Mouse (Mus musculus): ENCODE data around the gene Tomm20.
"Not testable (repeated sequence)": the region's sequence is repeated elsewhere in the genome, so short reads cannot be mapped to it uniquely, and the experiment has no call there.

Tomm20 gene

DNA sequence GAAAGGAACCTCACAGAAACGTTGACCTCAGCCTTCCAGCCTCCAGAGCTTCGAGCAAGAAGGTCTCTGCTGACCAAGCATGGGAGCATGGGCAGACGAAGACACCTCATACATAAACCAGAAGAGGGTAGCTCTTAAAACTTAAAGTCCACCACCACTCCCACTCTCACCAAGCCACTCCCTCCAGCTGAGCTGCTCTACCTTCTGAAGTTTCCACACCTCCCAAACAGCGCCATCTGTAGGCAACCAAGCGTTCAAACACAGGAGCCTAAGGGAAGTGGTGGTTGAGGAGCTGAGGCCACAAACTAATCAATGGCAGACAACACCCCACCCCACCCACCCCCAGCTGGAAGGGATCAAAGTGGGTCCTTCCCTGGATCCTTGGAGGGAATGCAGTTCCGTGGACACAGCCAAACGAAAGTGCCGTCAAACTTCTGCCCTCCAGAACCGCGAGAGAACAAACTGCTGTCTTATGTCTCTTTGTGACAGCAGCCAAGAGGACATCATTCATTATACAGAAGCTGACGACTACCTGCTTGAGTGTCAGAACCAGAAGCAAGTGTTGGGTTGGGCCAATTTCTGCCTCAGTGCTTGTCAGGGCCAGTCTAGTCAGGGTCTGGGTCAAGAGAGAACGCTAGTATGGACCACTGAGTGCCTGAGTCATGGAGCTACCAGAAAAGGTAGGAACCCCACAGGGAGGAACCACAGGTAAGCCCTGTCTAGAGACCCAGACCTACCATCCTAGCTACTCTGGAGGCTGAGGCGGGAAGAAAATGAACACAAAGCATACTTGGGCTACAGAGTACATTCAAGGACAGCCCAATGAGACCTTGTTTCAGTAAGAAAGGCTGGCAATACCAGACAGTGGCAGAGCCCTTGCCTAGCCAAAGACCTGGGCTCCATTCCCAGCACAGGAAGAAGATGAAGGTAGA lies 59.8 kb downstream of the Tomm20 start:
- peak; percentile 86 for DNase-seq (ENCODE audit: low read depth, low spot score)

DNA sequence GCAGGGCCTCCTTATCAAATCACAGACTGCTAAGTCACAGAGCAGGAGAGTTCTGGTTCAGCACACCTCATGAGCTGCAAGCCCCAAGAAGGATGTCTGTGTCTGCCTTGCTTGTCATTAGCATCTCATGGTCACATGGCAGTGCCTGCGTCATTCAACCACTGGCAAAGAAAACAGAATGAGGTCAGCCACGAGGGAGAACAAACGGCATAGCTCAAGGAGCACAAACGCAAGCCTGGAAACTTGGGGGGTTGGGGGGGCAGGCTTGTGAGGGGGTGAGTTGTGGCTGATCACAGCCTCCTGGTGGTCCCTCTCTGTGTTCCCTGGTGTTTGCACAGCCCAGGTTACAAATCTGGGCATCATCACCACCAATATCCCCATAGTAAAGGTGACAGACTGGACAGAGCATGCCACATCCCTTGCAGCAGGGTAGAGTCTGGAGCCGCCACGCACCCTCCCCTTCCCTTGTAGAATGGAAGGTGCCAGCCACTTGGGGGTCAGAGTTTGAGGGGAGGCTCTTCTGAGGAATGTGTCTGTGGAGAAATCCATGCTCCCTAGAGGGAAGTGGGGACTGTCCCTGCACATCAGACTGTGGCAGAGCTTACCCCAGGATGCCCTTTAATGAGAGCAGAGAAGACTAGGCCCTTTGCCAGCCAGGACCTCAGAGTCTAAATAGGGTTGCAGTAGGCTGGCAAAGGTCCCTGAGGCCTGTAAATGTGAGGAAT lies 61.3 kb downstream of the Tomm20 start:
- peak; percentile 89 for DNase-seq (ENCODE audit: low read depth, low spot score)

- no peak for DNase-seq (ENCODE audit: low read depth, low spot score)
Measured at GRCm38 (mm10) chr8:126883752-126884151, 61.9 kb downstream of the Tomm20 start.

DNA sequence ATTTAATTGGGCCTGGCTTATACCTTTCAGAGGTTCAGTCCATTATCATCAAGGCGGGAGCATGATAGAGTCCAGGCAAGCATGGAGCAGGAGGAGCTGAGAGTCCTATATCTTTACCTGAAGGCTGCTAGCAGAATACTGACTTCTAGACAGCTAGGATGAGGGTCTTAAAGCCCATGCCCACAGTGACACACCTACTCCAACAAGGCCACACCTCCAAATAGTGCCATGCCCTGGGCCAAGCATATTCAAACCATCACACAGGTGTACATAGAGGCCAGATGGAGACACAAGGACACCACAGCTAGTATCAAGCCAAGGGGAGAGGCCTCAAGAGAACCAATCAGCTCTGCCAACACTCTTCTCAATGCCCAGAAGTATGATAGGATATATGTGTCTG lies 63.1 kb downstream of the Tomm20 start:
- not testable (repeated sequence) for DNase-seq (ENCODE audit: low read depth, low spot score)

GRCm38 (mm10) chr8:126881641-126882140 lies 64.0 kb downstream of the Tomm20 start:
- peak; percentile 79 for DNase-seq (ENCODE audit: low read depth, low spot score)
